Mouse (Mus musculus) limb, embryonic 12.5 days (tissue): ENCODE data around the gene Gm4763. TPM values are rescaled to one million over a fixed set of nuclear protein-coding genes. Genes with fewer than 3 reads are reported as not detected.

Source experiments
- polyA plus RNA-seq: library from polyadenylated mRNA; unstranded; fragments of >200 nt; fragmentation: Nextera tagmentation; extraction: Ambion mirVana; gene quantifications from 2 replicates; pipeline ENCODE4 v1.2.1, GENCODE M21; 2016

The Gm4763 gene
- polyA plus RNA-seq, 1 experiment from 2014 or later = not detected

Other genes starting within 250 kb of the Gm4763 start
- gene Cadm4, start 244.9 kb downstream of the Gm4763 start, polyA plus RNA-seq = 6.5 and 7.0 TPM in 2 replicates
- 94.4 and 101 TPM in 2 replicates for gene Zfp428, start 219.9 kb downstream of the Gm4763 start, polyA plus RNA-seq
- gene AC161166.1, start 214.5 kb downstream of the Gm4763 start, polyA plus RNA-seq = 0.52 and 1.1 TPM in 2 replicates
- 10.8 and 11.6 TPM in 2 replicates for gene Irgq, start 196.2 kb downstream of the Gm4763 start, polyA plus RNA-seq
- not detected in 2 replicates for gene Pinlyp, start 180.8 kb downstream of the Gm4763 start, polyA plus RNA-seq
- gene Xrcc1, start 180.6 kb downstream of the Gm4763 start, polyA plus RNA-seq = 131 and 134 TPM in 2 replicates
- gene Ethe1, start 139.4 kb downstream of the Gm4763 start, polyA plus RNA-seq = 25.1 and 25.6 TPM in 2 replicates
- gene Zfp575, start 139.3 kb downstream of the Gm4763 start, polyA plus RNA-seq = 3.6 and 4.0 TPM in 2 replicates
- gene Phldb3, start 116.1 kb downstream of the Gm4763 start, polyA plus RNA-seq = 0.18 and 0.20 TPM in 2 replicates
- 3.1 and 3.3 TPM in 2 replicates for gene Lypd3, start 90.4 kb downstream of the Gm4763 start, polyA plus RNA-seq
- not detected in 2 replicates for gene Tex101, start 50.2 kb downstream of the Gm4763 start, polyA plus RNA-seq
- gene BC049730, start 17.7 kb downstream of the Gm4763 start, polyA plus RNA-seq = not detected in 2 replicates
- gene Cd177, start 33.4 kb upstream of the Gm4763 start, polyA plus RNA-seq = not detected in 2 replicates
- gene Ceacam10, start 50.3 kb upstream of the Gm4763 start, polyA plus RNA-seq = not detected in 2 replicates
- 14.2 and 22.2 TPM in 2 replicates for gene Gm9844, start 135.3 kb upstream of the Gm4763 start, polyA plus RNA-seq
- gene Lypd4, start 143.0 kb upstream of the Gm4763 start, polyA plus RNA-seq = not detected in 2 replicates
- gene Dmrtc2, start 143.1 kb upstream of the Gm4763 start, polyA plus RNA-seq = not detected in 2 replicates
- gene Rps19, start 157.5 kb upstream of the Gm4763 start, polyA plus RNA-seq = 2,324 and 2,343 TPM in 2 replicates
- gene Cd79a, start 170.5 kb upstream of the Gm4763 start, polyA plus RNA-seq = 0.51 and 0.86 TPM in 2 replicates
- 119 and 126 TPM in 2 replicates for gene Arhgef1, start 176.0 kb upstream of the Gm4763 start, polyA plus RNA-seq
- gene Gm4881, start 217.6 kb upstream of the Gm4763 start, polyA plus RNA-seq = not detected in 2 replicates
- 88.0 and 91.1 TPM in 2 replicates for gene Rabac1, start 245.8 kb upstream of the Gm4763 start, polyA plus RNA-seq